Mouse (Mus musculus) 3T3-L1 (cell line): ENCODE measurements around the gene Rundc3b.

ENCODE experiments used
- DNase-seq: peaks from one replicate; pipeline ENCODE4 v3.0.0-alpha.2; 2015; ENCODE audit warnings: low read depth, low spot score

Gene Rundc3b

GRCm38 (mm10) chr5:8488701-8489297 lies 134.0 kb downstream of the Rundc3b start:
- no peak for DNase-seq

- no peak for DNase-seq
These were observed 134.6 kb downstream of the Rundc3b start for GRCm38 (mm10) chr5:8487989-8488700.

GRCm38 (mm10) chr5:8456561-8456960 lies 166.2 kb downstream of the Rundc3b start:
- DNase-seq: peak; percentile 90

- DNase-seq: no peak
These were observed 167.2 kb downstream of the Rundc3b start for GRCm38 (mm10) chr5:8455565-8455964.
